Mouse (Mus musculus) embryonic facial prominence, embryonic 11.5 days (tissue): ENCODE data around the gene Rac2. TPM values are rescaled to one million over a fixed set of nuclear protein-coding genes. Genes with fewer than 3 reads are reported as not detected.

Source experiments
- ATAC-seq: fragments of 200-750 bp; cut with Nextera tagmentation; replicated peaks from 2 replicates; pipeline ENCODE4 v1.8.0; 2017; ENCODE audit warnings: low read depth; ENCODE audit not compliant: insufficient number of reproducible peaks, low FRiP score, low TSS enrichment
- DNase-seq: peaks from one replicate; pipeline ENCODE4 v3.0.0-alpha.2; 2015; ENCODE audit warnings: low spot score
- H3K27ac ChIP-seq: fragments of 300-500 bp; sonication (generic); replicated peaks from 2 replicates; pipeline ENCODE4 v1.5.1; 2014; ENCODE audit warnings: mild to moderate bottlenecking, low read depth, low read length, control low read depth
- H3K27me3 ChIP-seq: fragments of 300-500 bp; sonication (generic); 2 replicates; pipeline ENCODE4 v1.6.1; 2014; ENCODE audit warnings: mild to moderate bottlenecking, low read length, moderate library complexity, mixed read lengths; ENCODE audit not compliant: control insufficient read depth, insufficient read depth
- H3K36me3 ChIP-seq: fragments of 300-500 bp; sonication (generic); replicated peaks from 2 replicates; pipeline ENCODE4 v1.6.1; 2014; ENCODE audit warnings: low read depth, mild to moderate bottlenecking, low read length, moderate library complexity, mixed read lengths; ENCODE audit not compliant: control insufficient read depth, insufficient read depth
- H3K4me1 ChIP-seq: fragments of 300-500 bp; sonication (generic); 2 replicates; pipeline ENCODE4 v1.6.1; 2014; ENCODE audit warnings: low read length, mixed read lengths; ENCODE audit not compliant: control insufficient read depth, insufficient read depth
- H3K4me2 ChIP-seq: fragments of 300-500 bp; sonication (generic); 2 replicates; pipeline ENCODE4 v1.6.1; 2014; ENCODE audit warnings: low read depth, mild to moderate bottlenecking, control low read depth, low read length, moderate library complexity
- H3K4me3 ChIP-seq: fragments of 300-500 bp; sonication (generic); 2 replicates; pipeline ENCODE4 v1.5.1; 2014; ENCODE audit warnings: low read depth, low read length, control low read depth
- H3K9ac ChIP-seq: fragments of 300-500 bp; sonication (generic); replicated peaks from 2 replicates; pipeline ENCODE4 v1.6.1; 2014; ENCODE audit warnings: mild to moderate bottlenecking, control low read depth, low read length
- H3K9me3 ChIP-seq: fragments of 300-500 bp; sonication (generic); replicated peaks from 2 replicates; pipeline ENCODE4 v1.6.1; 2016; ENCODE audit warnings: mild to moderate bottlenecking, low read length, inconsistent platforms, mixed read lengths; ENCODE audit not compliant: control insufficient read depth
- WGBS: fragments of 180-500 bp; shearing (Covaris S2); extraction: QIAGEN DNeasy Blood & Tissue Kit; methylation state at CpG from one replicate; pipeline ENCODE4 v1.1.7; 2014; 5-methylcytosine and 5-hydroxymethylcytosine counted together
- polyA plus RNA-seq: library from polyadenylated mRNA; unstranded; fragments of >200 nt; fragmentation: Nextera tagmentation; extraction: Ambion mirVana; gene quantifications from 2 replicates; pipeline ENCODE4 v1.2.1, GENCODE M21; 2014

Rac2 gene
- polyA plus RNA-seq, 1 experiment from 2014 or later, result 4.5 TPM

- no peak overlapping the region for H3K4me2 ChIP-seq
- no peaks in the 10 kb centered on the region for H3K9me3 ChIP-seq
- no peaks in the 10 kb centered on the region for H3K36me3 ChIP-seq
- H3K4me1 ChIP-seq, result no peaks in the 10 kb centered on the region
- DNase-seq, result no peak
- no peak overlapping the region for H3K9ac ChIP-seq
- no peak overlapping the region for H3K4me3 ChIP-seq
- WGBS, result 81% methylated on average over 4 of the region's 4 CpGs
- no peaks in the 10 kb centered on the region; the same call in 1 of the 2 replicates for H3K27me3 ChIP-seq
- no peak for ATAC-seq
- H3K27ac ChIP-seq, result no peak overlapping the region
Measured at GRCm38 (mm10) chr15:78549189-78549734, 23.3 kb downstream of the Rac2 start.

DNA sequence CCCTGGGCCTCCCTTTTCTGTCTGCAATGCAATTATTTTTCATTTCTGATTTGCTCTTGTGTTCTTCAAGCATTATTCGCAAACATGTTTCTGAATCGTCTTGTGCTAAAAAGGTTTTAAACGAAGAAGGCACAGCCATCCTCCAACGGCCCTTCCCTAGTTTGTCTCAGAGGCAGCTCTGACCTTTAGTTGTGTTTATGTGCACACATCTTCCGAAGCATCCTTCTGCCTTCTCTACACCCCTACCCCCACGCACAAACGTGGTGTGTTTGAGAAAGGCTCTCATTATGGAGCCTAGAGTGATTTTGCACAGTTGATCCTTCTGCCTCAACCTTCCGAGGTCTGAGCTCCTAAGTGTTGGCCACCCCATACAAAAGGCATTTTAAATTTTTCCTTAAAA lies 23.9 kb downstream of the Rac2 start:
- no peak overlapping the region for H3K4me2 ChIP-seq
- H3K9me3 ChIP-seq, result no peaks in the 10 kb centered on the region
- H3K4me3 ChIP-seq, result no peak overlapping the region
- no peaks in the 10 kb centered on the region for H3K36me3 ChIP-seq
- H3K4me1 ChIP-seq, result no peaks in the 10 kb centered on the region
- H3K27me3 ChIP-seq, result no peaks in the 10 kb centered on the region; the same call in 1 of the 2 replicates
- H3K27ac ChIP-seq, result no peak overlapping the region
- WGBS, result 69% methylated on average over 8 of the region's 8 CpGs
- H3K9ac ChIP-seq, result no peak overlapping the region
- no peak for ATAC-seq
- DNase-seq, result no peak

GRCm38 (mm10) chr15:78548336-78548665 lies 24.3 kb downstream of the Rac2 start:
- Histone ChIP-seq H3K9ac (no peak overlapping the region), H3K4me3 (no peak overlapping the region), H3K27me3 (no peaks in the 10 kb centered on the region; the same call in 1 of the 2 replicates), H3K4me2 (no peak overlapping the region), H3K36me3 (no peaks in the 10 kb centered on the region), H3K27ac (no peak overlapping the region), H3K9me3 (no peaks in the 10 kb centered on the region), H3K4me1 (no peaks in the 10 kb centered on the region)
- WGBS, result 24% methylated on average over 3 of the region's 3 CpGs
- DNase-seq (no peak), ATAC-seq (peak; percentile 68; the same call in 1 of the 2 replicates)

DNA sequence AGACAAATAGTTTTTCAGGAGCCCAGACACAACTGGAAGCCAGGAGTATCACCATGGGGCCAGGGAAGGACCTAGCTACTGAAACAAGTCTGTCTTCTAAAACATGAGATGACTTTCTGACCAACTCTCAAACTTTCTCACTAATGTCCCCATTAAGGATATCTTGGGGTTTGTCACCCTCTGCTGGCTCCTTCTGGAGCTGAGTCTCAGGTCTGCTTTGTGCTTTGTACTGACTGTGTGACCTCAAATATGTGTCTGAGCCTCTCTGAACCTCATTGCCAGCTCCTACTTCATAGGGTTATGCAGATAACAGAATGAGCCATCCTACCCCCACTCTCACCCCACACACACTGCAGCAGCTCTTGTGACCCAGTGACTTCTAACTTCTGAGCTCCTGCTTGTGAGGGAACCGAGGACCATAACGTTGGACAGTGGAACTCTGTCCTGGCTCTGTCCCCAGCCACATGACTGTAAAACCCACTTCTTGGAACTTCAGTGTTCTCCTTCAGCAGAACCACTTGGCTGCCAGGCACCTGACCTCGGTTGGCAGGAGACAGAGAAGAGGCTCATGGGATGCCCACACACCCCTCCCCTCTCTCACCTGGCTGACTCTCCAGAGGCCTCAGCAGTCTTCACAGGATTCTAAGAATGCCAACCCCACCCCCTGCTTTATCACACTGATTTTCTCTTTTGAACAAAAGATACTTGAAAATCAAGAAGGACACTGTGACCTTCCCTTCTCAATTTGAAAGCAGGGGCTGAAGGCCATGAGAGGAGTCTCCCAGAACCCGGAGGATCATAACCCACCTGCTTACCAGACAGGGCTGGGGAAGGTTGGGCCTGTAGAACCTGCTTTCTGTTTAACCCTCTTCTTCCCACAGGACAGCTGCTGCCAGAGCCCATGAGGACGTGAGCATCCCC lies 24.9 kb downstream of the Rac2 start:
- ATAC-seq (no peak), DNase-seq (no peak)
- H3K4me3 ChIP-seq, result no peak overlapping the region
- no peaks in the 10 kb centered on the region; the same call in 1 of the 2 replicates for H3K27me3 ChIP-seq
- H3K9ac ChIP-seq, result no peak overlapping the region
- no peaks in the 10 kb centered on the region for H3K36me3 ChIP-seq
- no peak overlapping the region for H3K27ac ChIP-seq
- no peaks in the 10 kb centered on the region for H3K4me1 ChIP-seq
- no peaks in the 10 kb centered on the region for H3K9me3 ChIP-seq
- no peak overlapping the region for H3K4me2 ChIP-seq
- WGBS, result 50% methylated on average over 5 of the region's 5 CpGs

DNA sequence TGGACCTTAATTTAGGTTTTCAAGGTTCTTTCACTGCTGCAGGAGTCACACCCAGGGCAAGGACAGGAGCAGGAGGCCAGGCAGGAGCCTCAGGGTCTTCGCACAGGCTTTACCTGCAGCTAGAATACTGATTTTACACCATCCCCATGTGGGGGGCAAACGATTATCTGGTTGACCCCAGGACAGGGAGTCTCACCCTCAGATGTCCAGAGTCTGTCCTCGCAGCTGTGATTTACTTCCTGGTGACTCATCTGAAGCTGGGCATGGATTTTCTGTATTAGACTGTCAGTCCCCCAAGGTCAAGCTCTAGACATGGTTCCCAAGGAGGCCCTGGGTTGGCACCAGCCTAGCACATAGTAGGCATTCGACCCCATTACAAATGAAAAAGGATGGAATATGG lies 26.5 kb downstream of the Rac2 start:
- Histone ChIP-seq H3K4me3 (no peak overlapping the region), H3K9ac (no peak overlapping the region), H3K27ac (no peak overlapping the region), H3K27me3 (no peaks in the 10 kb centered on the region; the same call in 1 of the 2 replicates), H3K9me3 (no peaks in the 10 kb centered on the region), H3K4me2 (no peak overlapping the region), H3K4me1 (no peaks in the 10 kb centered on the region), H3K36me3 (no peaks in the 10 kb centered on the region)
- ATAC-seq (no peak), DNase-seq (no peak)
- WGBS, result 81% methylated on average over 4 of the region's 4 CpGs

- 14% methylated on average over 14 of the region's 14 CpGs for WGBS
- H3K9me3 ChIP-seq, result no peaks in the 10 kb centered on the region
- no peak for DNase-seq
- H3K4me3 ChIP-seq, result no peak within 1 kb of the TSS
- no peaks in the 10 kb centered on the region for H3K4me1 ChIP-seq
- no peaks in the 10 kb centered on the region; the same call in 1 of the 2 replicates for H3K27me3 ChIP-seq
- no peaks in the 10 kb centered on the region for H3K36me3 ChIP-seq
- H3K27ac ChIP-seq, result no peak within 1 kb of the TSS
- no peak within 1 kb of the TSS for H3K4me2 ChIP-seq
- ATAC-seq, result no peak
- peak within 1 kb of the TSS; percentile 18; the same call in 1 of the 2 replicates for H3K9ac ChIP-seq
Measured at GRCm38 (mm10) chr15:78544561-78545001, 28.0 kb downstream of the Rac2 start, which contains the start of gene Sstr3. Gene Sstr3 (minus strand): TSS chr15:78544685.

DNA sequence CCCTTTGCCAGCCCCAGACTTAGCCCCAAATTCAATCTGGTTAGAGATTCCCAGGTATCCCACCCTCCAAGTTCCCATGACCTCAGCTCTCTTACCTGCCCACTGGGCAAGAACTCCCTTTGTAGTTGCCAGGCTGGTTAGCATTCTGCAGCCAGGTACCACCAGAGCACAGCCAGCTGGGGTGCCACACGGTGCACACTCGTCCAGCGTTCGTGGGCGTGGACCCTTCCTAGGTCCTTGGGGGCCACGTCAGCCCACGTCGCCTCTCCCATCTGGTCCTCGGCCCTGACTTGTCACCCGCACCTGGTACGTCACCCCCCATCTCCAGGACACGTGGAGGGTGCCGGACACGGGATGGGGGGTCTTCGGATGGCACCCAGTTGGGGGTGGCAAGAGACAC lies 28.5 kb downstream of the Rac2 start:
- Histone ChIP-seq H3K27ac (no peak overlapping the region), H3K4me3 (no peak overlapping the region), H3K27me3 (no peaks in the 10 kb centered on the region; the same call in 1 of the 2 replicates), H3K36me3 (no peaks in the 10 kb centered on the region), H3K9ac (no peak overlapping the region), H3K4me1 (no peaks in the 10 kb centered on the region), H3K4me2 (no peak overlapping the region), H3K9me3 (no peaks in the 10 kb centered on the region)
- WGBS, result 83% methylated on average over 15 of the region's 15 CpGs
- ATAC-seq (no peak), DNase-seq (no peak)

DNA sequence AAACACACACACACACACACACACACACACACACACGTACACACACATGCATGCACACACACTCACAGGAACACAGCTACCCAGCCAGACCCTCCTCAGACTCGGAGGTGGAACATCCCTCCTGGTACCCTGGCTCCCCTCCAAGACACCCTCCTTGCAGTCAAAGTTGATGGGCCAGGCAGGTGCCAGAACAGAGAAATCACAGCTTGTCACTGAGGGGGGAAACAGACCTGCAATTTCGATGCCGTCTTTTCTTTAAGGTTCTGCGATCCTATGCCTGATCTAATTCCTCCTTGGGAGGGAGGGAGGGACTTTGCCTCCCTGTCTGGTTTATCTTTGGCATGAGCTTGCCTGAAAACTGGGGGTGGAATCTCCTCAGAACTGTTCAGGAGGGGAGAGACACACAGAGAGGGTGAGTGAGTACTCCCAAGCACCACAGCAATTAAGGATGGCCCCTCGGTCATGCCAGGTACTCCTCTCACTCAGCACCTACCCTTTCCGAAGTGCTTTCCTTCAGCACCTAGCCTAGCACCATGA lies 29.7 kb downstream of the Rac2 start:
- Histone ChIP-seq H3K4me1 (no peaks in the 10 kb centered on the region), H3K9me3 (no peaks in the 10 kb centered on the region), H3K27me3 (no peaks in the 10 kb centered on the region; the same call in 1 of the 2 replicates), H3K4me3 (no peak overlapping the region), H3K27ac (no peak overlapping the region), H3K36me3 (no peaks in the 10 kb centered on the region), H3K4me2 (no peak overlapping the region), H3K9ac (no peak overlapping the region)
- ATAC-seq (no peak), DNase-seq (no peak)
- 81% methylated on average over 7 of the region's 7 CpGs for WGBS
